Mouse (Mus musculus) MEL (cell line): ENCODE results near the gene Rab44. TPM values are rescaled to one million over a fixed set of nuclear protein-coding genes. Genes with fewer than 3 reads are reported as not detected.

Experiments used
- DNase-seq: peaks from one replicate; pipeline ENCODE4 v3.0.0; 2011; ENCODE audit warnings: low read depth, low spot score
- H3K27ac ChIP-seq: 2 replicates; pipeline ENCODE4 v1.5.1; 2012; ENCODE audit warnings: low read depth, mild to moderate bottlenecking, control low read depth, low read length, moderate library complexity; ENCODE audit not compliant: control insufficient read depth
- H3K27me3 ChIP-seq, 2 experiments: fragments of 150-350 bp in 1 of 2; sonication (generic) in 1 of 2; 2 replicates each; pipeline ENCODE4 v1.6.1; 2012; ENCODE audit warnings: low read length in 2 of 2, mild to moderate bottlenecking in 2 of 2, improper control_type of control experiment in 1 of 2, moderate library complexity in 1 of 2; ENCODE audit not compliant: insufficient read depth in 2 of 2, control insufficient read depth in 1 of 2
- H3K36me3 ChIP-seq, 2 experiments: 2 replicates each; pipeline ENCODE4 v1.6.1; 2012 to 2014; ENCODE audit warnings: low read length in 2 of 2, improper control_type of control experiment in 1 of 2, inconsistent platforms in 1 of 2, mild to moderate bottlenecking in 1 of 2; ENCODE audit not compliant: insufficient read depth in 2 of 2, control insufficient read depth in 1 of 2
- H3K4me1 ChIP-seq, 2 experiments: fragments of 150-350 bp in 1 of 2; sonication (generic) in 1 of 2; 2 replicates each; pipeline ENCODE4 v1.6.1; 2012; ENCODE audit warnings: low read length in 2 of 2, improper control_type of control experiment in 1 of 2, mild to moderate bottlenecking in 1 of 2; ENCODE audit not compliant: insufficient read depth in 2 of 2, control insufficient read depth in 1 of 2
- H3K4me3 ChIP-seq, 2 experiments: fragments of 150-350 bp in 1 of 2; sonication (generic) in 1 of 2; 2 replicates each; pipeline ENCODE4 v1.5.1; 2012; ENCODE audit warnings: low read depth in 2 of 2, low read length in 2 of 2, mild to moderate bottlenecking in 2 of 2, moderate library complexity in 2 of 2, control low read depth in 1 of 2, improper control_type of control experiment in 1 of 2; ENCODE audit not compliant: control insufficient read depth in 1 of 2, insufficient read depth in 1 of 2
- H3K79me2 ChIP-seq: 2 replicates; pipeline ENCODE4 v1.6.1; 2012; ENCODE audit warnings: mild to moderate bottlenecking, low read length, moderate library complexity; ENCODE audit not compliant: control insufficient read depth, poor library complexity, insufficient read depth
- H3K9ac ChIP-seq: 2 replicates; pipeline ENCODE4 v1.6.1; 2012; ENCODE audit warnings: low read depth, mild to moderate bottlenecking, control low read depth, low read length, moderate library complexity; ENCODE audit not compliant: control insufficient read depth, poor library complexity, severe bottlenecking
- H3K9me3 ChIP-seq: fragments of 150-350 bp; sonication (generic); replicated peaks from 2 replicates; pipeline ENCODE4 v1.6.1; 2012; ENCODE audit warnings: mild to moderate bottlenecking, low read length, improper control_type of control experiment, moderate library complexity; ENCODE audit not compliant: insufficient read depth
- CHD2 ChIP-seq: IDR thresholded peaks from 2 replicates; pipeline ENCODE4 v1.6.1; 2011; ENCODE audit warnings: low read length, improper control_type of control experiment
- CTCF ChIP-seq, 3 experiments: IDR thresholded peaks in 2 of 3; conservative IDR thresholded peaks in 1 of 3; 2 replicates each; pipeline ENCODE4 v1.5.1; 2011 to 2012; ENCODE audit warnings: low read length in 3 of 3, low read depth in 2 of 3, mild to moderate bottlenecking in 2 of 3, improper control_type of control experiment in 1 of 3, inconsistent platforms in 1 of 3, mixed read lengths in 1 of 3, moderate library complexity in 1 of 3; ENCODE audit not compliant: control insufficient read depth in 1 of 3, insufficient read depth in 1 of 3, poor library complexity in 1 of 3, severe bottlenecking in 1 of 3
- E2F4 ChIP-seq: IDR thresholded peaks from 2 replicates; pipeline ENCODE4 v1.6.1; 2011; ENCODE audit warnings: low read depth, low read length, improper control_type of control experiment, borderline replicate concordance
- EP300 ChIP-seq, 2 experiments: IDR thresholded peaks; 2 replicates each; pipeline ENCODE4 v1.6.1; 2011; ENCODE audit warnings: improper control_type of control experiment in 2 of 2, low read length in 2 of 2, low read depth in 1 of 2, mild to moderate bottlenecking in 1 of 2
- GATA1 ChIP-seq: IDR thresholded peaks from 2 replicates; pipeline ENCODE4 v1.6.1; 2011; ENCODE audit warnings: low read depth, low read length, improper control_type of control experiment
- HCFC1 ChIP-seq: IDR thresholded peaks from 2 replicates; pipeline ENCODE4 v1.6.1; 2012; ENCODE audit warnings: low read depth, mild to moderate bottlenecking, inconsistent platforms, low read length, improper control_type of control experiment, moderate library complexity
- KAT2A ChIP-seq: conservative IDR thresholded peaks from 2 replicates; pipeline ENCODE4 v1.6.1; 2012; ENCODE audit warnings: low read depth, low read length, improper control_type of control experiment, inconsistent platforms
- MAX ChIP-seq: IDR thresholded peaks from 2 replicates; pipeline ENCODE4 v1.6.1; 2011; ENCODE audit warnings: low read length, improper control_type of control experiment
- MAZ ChIP-seq: IDR thresholded peaks from 2 replicates; pipeline ENCODE4 v1.6.1; 2012; ENCODE audit warnings: low read depth, mild to moderate bottlenecking, inconsistent platforms, low read length, improper control_type of control experiment
- MEF2A ChIP-seq: IDR thresholded peaks from 2 replicates; pipeline ENCODE4 v1.6.1; 2014; ENCODE audit warnings: low read depth, mild to moderate bottlenecking, inconsistent platforms, low read length, improper control_type of control experiment; ENCODE audit not compliant: poor library complexity, insufficient replicate concordance, severe bottlenecking; ENCODE audit errors: extremely low read depth
- MYC ChIP-seq: IDR thresholded peaks from 2 replicates; pipeline ENCODE4 v1.6.1; 2011; ENCODE audit warnings: low read depth, mild to moderate bottlenecking, low read length, improper control_type of control experiment, moderate library complexity
- POLR2AphosphoS5 ChIP-seq: IDR thresholded peaks from 2 replicates; pipeline ENCODE4 v1.6.1; 2012; ENCODE audit warnings: low read depth, borderline replicate concordance, mild to moderate bottlenecking, inconsistent platforms, low read length, moderate library complexity, mixed read lengths
- RAD21 ChIP-seq: IDR thresholded peaks from 2 replicates; pipeline ENCODE4 v1.6.1; 2011; ENCODE audit warnings: mild to moderate bottlenecking, low read depth, low read length, improper control_type of control experiment
- TAL1 ChIP-seq: IDR thresholded peaks from 2 replicates; pipeline ENCODE4 v1.6.1; 2012; ENCODE audit warnings: mild to moderate bottlenecking, inconsistent platforms, low read length, moderate library complexity, mixed read lengths
- TCF12 ChIP-seq: IDR thresholded peaks from 2 replicates; pipeline ENCODE4 v1.6.1; 2014; ENCODE audit warnings: low read depth, mild to moderate bottlenecking, inconsistent platforms, low read length, improper control_type of control experiment, moderate library complexity
- UBTF ChIP-seq: IDR thresholded peaks from 2 replicates; pipeline ENCODE4 v1.6.1; 2012; ENCODE audit warnings: low read depth, mild to moderate bottlenecking, inconsistent platforms, low read length, improper control_type of control experiment, moderate library complexity, borderline replicate concordance; ENCODE audit not compliant: insufficient read depth
- ZC3H11A ChIP-seq: IDR thresholded peaks from 2 replicates; pipeline ENCODE4 v1.6.1; 2012; ENCODE audit warnings: low read depth, mild to moderate bottlenecking, inconsistent platforms, low read length, improper control_type of control experiment
- ZMIZ1 ChIP-seq: IDR thresholded peaks from 2 replicates; pipeline ENCODE4 v1.6.1; 2012; ENCODE audit warnings: low read depth, mild to moderate bottlenecking, inconsistent platforms, low read length, improper control_type of control experiment, moderate library complexity
- ZNF384 ChIP-seq: IDR thresholded peaks from 2 replicates; pipeline ENCODE4 v1.6.1; 2012; ENCODE audit warnings: low read depth, mild to moderate bottlenecking, inconsistent platforms, low read length, improper control_type of control experiment
- polyA plus RNA-seq, 2 experiments: library from polyadenylated mRNA; stranded (reverse) in 1 of 2; unstranded in 1 of 2; fragments of >175 nt in 1 of 2; fragments of >200 nt in 1 of 2; gene quantifications; 2 replicates each; pipeline versions ENCODE4 v1.2.1 to v1.2.4; 2012; ENCODE audit warnings: low replicate concordance in 2 of 2, low read depth in 1 of 2; ENCODE audit not compliant: insufficient read length in 2 of 2, insufficient read depth in 1 of 2, missing spikeins in 1 of 2
- total RNA-seq: library from RNA; depleted of rRNA; stranded (reverse); fragments of 300-350 nt; gene quantifications from 2 replicates; pipeline ENCODE4 v1.2.3, GENCODE M21; 2012

The Rab44 gene
- total and polyA plus RNA-seq, 3 experiments, result 7.0 to 9.5 TPM; not detected in 1

- TF ChIP-seq ZC3H11A, result peak; percentile 73
- peak; percentile 93; the same call in 1 of the 2 replicates for TF ChIP-seq E2F4
- TF ChIP-seq GATA1, result no peak
- peak; percentile 56; the same call in 1 of the 2 replicates for TF ChIP-seq MYC
- TF ChIP-seq RAD21, result peak; percentile 83
- no peak for TF ChIP-seq POLR2AphosphoS5
- no peak for TF ChIP-seq ZNF384
- TF ChIP-seq MEF2A, result no peak
- TF ChIP-seq TAL1, result no peak
- no peak for TF ChIP-seq UBTF
- peak; percentile 67; the same call in 1 of the 2 replicates for TF ChIP-seq ZMIZ1
- TF ChIP-seq MAZ, result peak; percentile 87
- TF ChIP-seq MAX, result peak; percentile 76
- peak; percentile 63; the same call in 1 of the 2 replicates for TF ChIP-seq HCFC1
- TF ChIP-seq CHD2, result no peak
- peak; percentile 45; the same call in 1 of the 2 replicates for TF ChIP-seq TCF12
- peak; percentile 31 to 53; a peak in 1 of 4 replicates for TF ChIP-seq EP300 (IDR thresholded peaks at IDR 0.05; ENCODE audit: low read depth in 1 of 2, low read length in 2 of 2)
Measured at GRCm38 (mm10) chr17:29095201-29095733, 18.7 kb upstream of the Rab44 start (continued).

- no peak for DNase-seq
- H3K27ac ChIP-seq, result peak overlapping the region; percentile 59; the same call in 1 of the 2 replicates
- H3K9ac ChIP-seq, result peak overlapping the region; percentile 73
- H3K79me2 ChIP-seq, result peaks cover 11% of the 10 kb centered on the region
- H3K4me3 ChIP-seq, result no peak overlapping the region
- H3K9me3 ChIP-seq, result no peaks in the 10 kb centered on the region
- no peak for TF ChIP-seq KAT2A
- TF ChIP-seq MAX, result no peak
- TF ChIP-seq CTCF (IDR thresholded peaks at IDR 0.05 in 2 of 3, conservative IDR thresholded peaks at IDR 0.05 in 1 of 3; ENCODE audit: control insufficient read depth in 1 of 3, insufficient read depth in 1 of 3, low read depth in 2 of 3, low read length in 3 of 3, poor library complexity in 1 of 3, severe bottlenecking in 1 of 3), result no peak
- H3K36me3 ChIP-seq, result peaks cover 0 to 13% of the 10 kb centered on the region in 2 experiments; a peak in 2 of 4 replicates
- H3K4me1 ChIP-seq, result peaks cover 2 to 20% of the 10 kb centered on the region in 2 experiments
- H3K27me3 ChIP-seq, result no peaks in the 10 kb centered on the region
Measured at GRCm38 (mm10) chr17:29096245-29096644, 17.7 kb upstream of the Rab44 start.
